Mouse (Mus musculus) spleen, adult 2 months (tissue): ENCODE results near the gene Myh6. TPM values are rescaled to one million over a fixed set of nuclear protein-coding genes. Genes with fewer than 3 reads are reported as not detected.
"Not testable (repeated sequence)": the region's sequence is repeated elsewhere in the genome, so short reads cannot be mapped to it uniquely, and the experiment has no call there.

Experiments used
- DNase-seq, 2 experiments: peaks; one replicate each; pipeline versions ENCODE4 v3.0.0 to v3.0.0-alpha.2; 2012 to 2021; ENCODE audit warnings: low spot score in 2 of 2, low read depth in 1 of 2
- H3K27ac ChIP-seq: fragments of 200-500 bp; 2 replicates; pipeline ENCODE4 v1.5.1; 2012; ENCODE audit warnings: low read length, inconsistent platforms; ENCODE audit not compliant: insufficient read depth
- H3K27me3 ChIP-seq: fragments of 200-500 bp; 2 replicates; pipeline ENCODE4 v1.6.1; 2012; ENCODE audit warnings: mild to moderate bottlenecking, moderate library complexity, low read length, inconsistent platforms; ENCODE audit not compliant: control insufficient read depth, insufficient read depth
- H3K36me3 ChIP-seq: fragments of 200-500 bp; 2 replicates; pipeline ENCODE4 v1.6.1; 2012; ENCODE audit warnings: mild to moderate bottlenecking, low read length, inconsistent platforms; ENCODE audit not compliant: control insufficient read depth, insufficient read depth
- H3K4me1 ChIP-seq: fragments of 200-500 bp; 2 replicates; pipeline ENCODE4 v1.6.1; 2011; ENCODE audit warnings: inconsistent platforms; ENCODE audit not compliant: control insufficient read depth, insufficient read depth, insufficient read length
- H3K4me3 ChIP-seq: fragments of 200-500 bp; 2 replicates; pipeline ENCODE4 v1.5.1; 2011; ENCODE audit warnings: mild to moderate bottlenecking, inconsistent platforms; ENCODE audit not compliant: insufficient read depth, insufficient read length; ENCODE audit errors: extremely low read depth
- CTCF ChIP-seq: fragments of 200-500 bp; IDR thresholded peaks from 2 replicates; pipeline ENCODE4 v1.5.1; 2011; ENCODE audit warnings: mild to moderate bottlenecking, inconsistent platforms; ENCODE audit not compliant: insufficient read depth, insufficient read length, insufficient replicate concordance; ENCODE audit errors: extremely low read depth
- POLR2A ChIP-seq: fragments of 200-500 bp; IDR thresholded peaks from 2 replicates; pipeline ENCODE4 v1.6.1; 2011; ENCODE audit warnings: low read depth, low read length, inconsistent platforms
- WGBS: fragments of 180-500 bp; shearing (Covaris S2); methylation state at CpG from one replicate; pipeline ENCODE4 v1.1.7; 2018; 5-methylcytosine and 5-hydroxymethylcytosine counted together
- polyA plus RNA-seq: library from polyadenylated mRNA; depleted of rRNA; stranded (reverse); fragments of >200 nt; gene quantifications from 2 replicates; pipeline ENCODE4 v1.2.3, GENCODE M21; 2012

Gene Myh6
- polyA plus RNA-seq, 1 experiment: 0.61 TPM

DNA sequence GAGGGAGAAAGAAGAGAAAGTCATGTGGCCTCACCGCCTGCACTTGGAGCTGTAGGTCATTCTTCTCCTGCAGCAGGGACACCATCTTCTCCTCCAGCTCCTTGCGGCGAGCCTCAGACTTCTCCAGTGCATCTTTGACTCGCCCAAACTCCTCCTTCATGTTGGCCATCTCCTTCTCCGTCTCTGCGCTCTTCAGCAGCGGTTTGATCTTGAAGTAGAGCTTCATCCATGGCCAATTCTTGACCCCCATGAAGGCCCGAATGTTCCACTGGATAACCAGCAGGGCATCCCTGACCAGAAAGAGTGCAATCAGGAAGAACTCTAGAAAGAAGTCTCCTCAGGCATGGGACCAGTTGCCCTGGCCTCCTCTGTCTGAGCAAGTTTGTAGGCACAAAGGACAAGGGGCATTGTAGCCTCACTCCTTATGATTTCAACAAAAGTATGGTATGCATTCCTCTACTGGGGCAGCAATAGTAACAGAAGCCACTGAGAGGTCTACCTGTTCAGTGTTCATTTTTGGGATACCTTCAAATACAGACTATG, 13.0 kb downstream of the Myh6 start:
- Histone ChIP-seq H3K4me1 (no peaks in the 10 kb centered on the region), H3K36me3 (no peaks in the 10 kb centered on the region), H3K27me3 (no peaks in the 10 kb centered on the region), H3K4me3 (no peak overlapping the region), H3K27ac (no peak overlapping the region)
- DNase-seq: no peak
- 91% methylated on average over 8 of the region's 8 CpGs for WGBS
- TF ChIP-seq CTCF (no peak), POLR2A (no peak)

DNA sequence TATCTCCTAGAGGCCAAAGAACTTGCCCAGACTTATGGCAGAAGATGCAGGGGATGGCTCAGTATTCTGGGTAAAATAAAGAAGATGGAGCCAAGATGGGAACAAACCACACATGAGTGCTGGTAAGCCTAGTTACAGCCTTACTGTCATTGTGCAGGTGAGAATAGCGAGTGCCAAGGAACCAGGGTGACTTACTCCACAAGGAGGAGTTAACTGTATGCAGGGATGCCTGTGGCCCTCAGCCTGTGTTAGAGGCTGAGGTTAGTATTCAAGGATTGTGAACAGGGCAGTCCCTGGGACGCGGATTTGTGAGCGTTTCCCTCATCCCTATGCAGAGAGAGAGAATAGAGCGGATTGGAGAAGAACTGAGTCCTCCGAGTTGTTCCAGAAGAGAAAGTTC, 15.1 kb downstream of the Myh6 start:
- Histone ChIP-seq H3K4me1 (no peaks in the 10 kb centered on the region), H3K36me3 (no peaks in the 10 kb centered on the region), H3K4me3 (no peak overlapping the region), H3K27me3 (no peaks in the 10 kb centered on the region), H3K27ac (no peak overlapping the region)
- 92% methylated on average over 6 of the region's 6 CpGs for WGBS
- DNase-seq: no peak
- TF ChIP-seq CTCF (no peak), POLR2A (no peak)

DNA sequence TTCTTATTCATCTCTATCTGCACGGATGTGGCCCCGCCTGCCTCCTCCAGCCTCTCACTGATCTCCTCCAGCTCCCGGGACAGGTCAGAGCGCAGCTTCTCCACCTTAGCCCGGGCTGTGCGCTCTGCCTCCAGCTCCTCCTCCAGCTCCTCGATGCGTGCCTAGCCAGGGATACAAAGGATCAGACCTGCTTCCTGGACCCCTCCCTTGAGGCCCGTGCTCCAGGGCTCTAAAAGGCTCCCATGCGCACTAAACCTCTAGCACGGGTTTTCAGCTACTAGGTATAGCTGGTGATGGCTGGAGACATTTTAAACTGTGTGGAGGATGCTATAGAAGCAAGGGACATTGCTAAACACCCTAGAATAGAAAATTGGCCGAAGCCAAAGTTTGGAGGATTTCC, 16.2 kb downstream of the Myh6 start:
- DNase-seq: no peak
- 67% methylated on average over 12 of the region's 12 CpGs for WGBS
- Histone ChIP-seq H3K4me3 (no peak overlapping the region), H3K27me3 (no peaks in the 10 kb centered on the region), H3K4me1 (no peaks in the 10 kb centered on the region), H3K27ac (no peak overlapping the region), H3K36me3 (no peaks in the 10 kb centered on the region)
- TF ChIP-seq CTCF: no peak
- TF ChIP-seq POLR2A: no peak

DNA sequence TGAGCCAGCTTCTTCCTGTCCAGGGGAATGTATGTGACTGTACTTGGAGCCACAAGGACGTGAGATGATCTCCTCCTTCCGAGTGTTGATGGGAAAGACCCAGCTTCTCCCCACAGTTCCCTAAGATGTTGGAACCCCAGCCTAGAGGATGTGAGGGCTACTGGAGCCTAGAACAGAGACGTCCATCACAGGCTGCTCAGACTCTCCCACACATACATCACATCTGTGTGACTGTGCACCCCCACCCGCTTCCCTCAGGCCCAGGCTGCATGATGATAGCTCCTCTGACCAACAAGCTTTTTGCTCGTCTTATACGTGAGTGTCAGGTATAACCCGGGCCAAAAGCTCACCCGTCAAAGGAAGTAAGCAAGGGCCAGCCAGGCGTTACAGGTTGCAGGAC, 17.9 kb downstream of the Myh6 start:
- Histone ChIP-seq H3K27ac (no peak overlapping the region), H3K4me3 (no peak overlapping the region), H3K27me3 (no peaks in the 10 kb centered on the region), H3K4me1 (no peaks in the 10 kb centered on the region), H3K36me3 (no peaks in the 10 kb centered on the region)
- no peak for TF ChIP-seq CTCF
- DNase-seq: no peak
- WGBS: 84% methylated on average over 9 of the region's 9 CpGs

DNA sequence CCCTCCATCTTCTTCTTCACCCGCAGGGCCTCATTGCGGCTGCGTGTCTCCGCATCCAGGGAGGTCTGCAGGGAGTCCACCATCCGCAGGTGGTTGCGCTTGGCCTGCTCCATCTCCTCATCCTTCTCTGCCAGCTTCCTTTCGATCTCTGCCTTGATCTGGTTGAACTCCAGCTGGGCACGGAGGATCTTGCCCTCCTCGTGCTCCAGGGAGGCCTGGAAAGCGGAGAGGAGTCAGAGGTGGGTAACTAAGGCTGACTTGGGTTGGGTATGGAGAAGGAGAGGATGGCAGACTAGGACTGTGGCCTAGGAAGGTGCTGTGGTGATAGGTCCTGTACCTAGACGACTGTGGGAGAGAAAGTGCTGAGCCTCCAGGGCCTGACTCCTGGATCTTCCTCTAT, 19.7 kb downstream of the Myh6 start:
- not testable (repeated sequence) for H3K27me3 ChIP-seq, H3K36me3 ChIP-seq, DNase-seq, H3K27ac ChIP-seq, H3K4me3 ChIP-seq, H3K4me1 ChIP-seq
- 87% methylated on average over 11 of the region's 11 CpGs for WGBS

DNA sequence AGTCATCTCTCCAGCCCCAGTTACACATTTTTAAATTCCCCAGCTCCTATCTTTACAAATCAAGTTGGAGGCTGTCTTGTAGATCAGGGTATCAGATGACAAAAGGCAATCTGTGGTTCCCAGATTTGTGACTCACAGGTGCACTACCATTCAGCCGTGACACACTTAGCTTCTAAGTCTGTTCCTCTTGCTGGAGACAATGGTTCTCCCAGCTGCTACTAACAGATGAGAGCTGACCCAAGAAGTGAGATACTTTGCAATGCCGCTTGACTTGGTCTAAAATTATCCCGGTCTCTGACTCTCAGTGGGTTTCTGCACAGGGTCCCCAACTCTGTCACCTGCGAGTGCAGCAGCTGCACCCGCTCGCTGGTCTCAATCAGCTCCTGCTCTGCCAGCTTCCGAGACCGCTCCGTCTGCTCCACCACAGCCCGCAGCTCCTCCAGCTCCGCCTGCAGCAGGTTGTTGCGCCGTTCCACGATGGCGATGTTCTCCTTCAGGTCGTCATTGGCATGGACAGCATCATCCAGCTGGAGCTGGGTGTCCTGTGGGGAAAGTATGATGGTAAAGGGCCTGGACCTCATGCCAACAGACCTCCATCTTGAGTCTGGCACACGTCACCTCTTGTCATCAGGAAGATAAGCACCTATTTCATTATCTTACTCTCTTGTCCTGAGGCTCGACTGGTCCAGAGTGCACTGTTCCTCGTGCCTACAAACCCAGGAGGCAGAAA, 20.6 kb downstream of the Myh6 start:
- Histone ChIP-seq H3K27ac (no peak overlapping the region), H3K4me1 (no peaks in the 10 kb centered on the region), H3K27me3 (no peaks in the 10 kb centered on the region), H3K36me3 (no peaks in the 10 kb centered on the region), H3K4me3 (no peak overlapping the region)
- 85% methylated on average over 19 of the region's 19 CpGs for WGBS
- TF ChIP-seq POLR2A: no peak
- no peak for DNase-seq

DNA sequence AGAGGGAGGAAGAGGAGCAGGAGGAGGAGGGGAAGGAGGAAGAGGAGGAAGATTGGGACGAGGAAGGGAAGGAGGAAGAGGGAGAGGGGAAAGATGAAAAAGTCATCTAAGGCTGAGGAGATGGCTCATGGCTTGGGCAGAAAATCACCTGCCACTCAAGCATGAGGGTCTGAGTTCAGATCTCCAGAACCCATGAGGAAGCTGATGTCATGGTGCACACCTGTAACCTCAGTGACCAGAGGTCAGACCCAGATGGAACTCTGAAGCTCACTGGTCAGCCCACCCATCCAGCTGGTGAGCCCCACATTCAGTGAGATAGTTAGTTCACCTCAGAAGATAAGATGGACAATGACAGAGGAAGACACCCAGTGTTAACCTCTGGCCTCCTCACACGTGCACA, 21.8 kb downstream of the Myh6 start:
- Histone ChIP-seq H3K4me1 (no peaks in the 10 kb centered on the region), H3K4me3 (no peak overlapping the region), H3K36me3 (no peaks in the 10 kb centered on the region), H3K27me3 (no peaks in the 10 kb centered on the region), H3K27ac (no peak overlapping the region)
- no peak for DNase-seq
- 52% methylated on average over 2 of the region's 2 CpGs for WGBS
- TF ChIP-seq POLR2A (no peak), CTCF (no peak)
